Mouse (Mus musculus) megakaryocyte, adult 5-6 weeks (primary cell): ENCODE results near the gene Dcdc2a. TPM values are rescaled to one million over a fixed set of nuclear protein-coding genes. Genes with fewer than 3 reads are reported as not detected.

Experiments used
- ATAC-seq: 2 replicates; pipeline ENCODE4 v1.8.0; 2016; ENCODE audit warnings: mild to moderate bottlenecking, inconsistent platforms; ENCODE audit not compliant: poor library complexity, severe bottlenecking
- total RNA-seq, 2 experiments: library from RNA; stranded (forward) in 1 of 2; stranded (reverse) in 1 of 2; fragments of 153-499, 151-499 nt in 1 of 2; fragments of 221-1000, 200-1000 nt in 1 of 2; gene quantifications; 2 replicates each; pipeline versions ENCODE4 v1.2.3 to v1.2.4; 2015 to 2017

The Dcdc2a gene
- not detected in 2 replicates for total RNA-seq (2015)
- not detected in 2 replicates for total RNA-seq (2017)

DNA sequence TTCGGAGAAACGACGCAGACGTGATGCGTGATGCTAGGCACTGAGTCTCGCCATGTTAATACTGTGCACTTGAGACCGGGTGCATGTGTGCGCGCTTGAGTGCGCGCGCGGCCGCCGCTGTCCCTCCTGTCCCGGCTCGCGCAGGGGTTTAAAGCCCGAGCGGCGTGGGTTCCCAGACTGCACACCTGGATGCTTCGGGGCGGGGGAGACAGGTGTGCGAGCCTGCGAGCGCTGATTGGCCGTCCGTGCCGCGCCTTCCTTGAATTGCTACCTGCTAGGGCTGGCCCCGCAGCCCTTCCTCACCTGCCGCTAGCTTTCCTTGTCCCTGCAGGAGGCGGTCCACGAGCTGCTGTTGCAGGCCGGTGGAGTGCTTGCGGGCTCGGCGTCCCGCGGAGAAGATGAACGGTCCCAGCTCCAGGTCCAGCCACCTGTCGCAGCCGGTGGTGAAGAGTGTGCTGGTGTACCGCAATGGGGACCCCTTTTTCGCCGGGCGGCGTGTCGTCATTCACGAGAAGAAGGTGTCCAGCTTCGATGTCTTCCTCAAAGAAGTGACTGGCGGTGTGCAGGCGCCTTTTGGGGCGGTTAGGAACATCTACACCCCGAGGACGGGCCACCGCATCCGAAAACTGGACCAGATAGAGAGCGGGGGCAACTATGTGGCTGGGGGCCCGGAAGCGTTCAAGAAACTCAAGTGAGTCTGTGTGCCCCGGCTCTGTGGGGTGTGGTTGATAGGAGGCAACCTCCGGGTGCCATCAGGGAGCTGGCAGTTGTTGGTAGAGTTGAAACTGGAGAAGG lies at the start of gene Dcdc2a:
Gene Dcdc2a (plus strand): TSS at position 132 of the 795 bp plus-strand sequence.
- ATAC-seq = no peak

DNA sequence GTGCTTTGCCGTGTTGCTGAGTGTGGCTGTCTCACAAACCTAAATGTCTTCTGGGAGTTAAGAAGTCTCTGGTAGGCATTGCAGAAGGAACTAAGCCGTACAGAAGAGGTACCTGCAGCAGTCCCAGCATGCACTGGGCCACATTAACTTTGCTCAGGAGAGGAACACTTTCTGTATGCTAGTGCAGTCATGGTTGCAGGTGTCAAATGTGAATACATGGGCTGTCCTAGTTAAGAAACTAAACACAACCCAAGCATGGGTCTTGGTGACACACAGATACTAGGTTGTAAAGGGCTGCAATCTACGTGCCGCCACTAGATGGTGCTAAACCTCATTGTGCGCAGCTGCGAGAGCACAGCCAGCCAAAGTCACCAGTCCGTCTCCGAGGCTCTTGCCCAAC lies 48.7 kb upstream of the Dcdc2a start:
- ATAC-seq = 0 out of 2 replicates have a peak, but pooled peaks have one; percentile 27

DNA sequence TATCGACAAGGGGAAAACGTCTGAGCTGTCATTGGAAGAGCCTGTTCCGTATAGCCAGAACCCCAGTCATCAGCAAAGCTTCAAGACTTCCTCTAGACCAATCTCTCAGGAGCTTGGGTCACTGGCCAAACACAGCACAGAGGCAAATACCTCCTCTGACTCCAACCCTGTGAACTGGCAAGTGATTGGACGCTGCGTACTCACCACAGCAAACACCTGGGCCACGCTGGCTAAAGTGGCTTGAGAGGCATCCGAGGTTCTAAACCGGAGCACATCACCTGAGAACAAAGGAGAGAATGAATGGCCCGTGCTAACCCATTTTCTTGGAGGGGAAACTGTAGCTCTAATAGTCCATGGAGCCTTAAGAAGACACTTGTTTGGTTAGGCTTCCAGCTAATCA lies 37.5 kb upstream of the Dcdc2a start:
- no peak for ATAC-seq

DNA sequence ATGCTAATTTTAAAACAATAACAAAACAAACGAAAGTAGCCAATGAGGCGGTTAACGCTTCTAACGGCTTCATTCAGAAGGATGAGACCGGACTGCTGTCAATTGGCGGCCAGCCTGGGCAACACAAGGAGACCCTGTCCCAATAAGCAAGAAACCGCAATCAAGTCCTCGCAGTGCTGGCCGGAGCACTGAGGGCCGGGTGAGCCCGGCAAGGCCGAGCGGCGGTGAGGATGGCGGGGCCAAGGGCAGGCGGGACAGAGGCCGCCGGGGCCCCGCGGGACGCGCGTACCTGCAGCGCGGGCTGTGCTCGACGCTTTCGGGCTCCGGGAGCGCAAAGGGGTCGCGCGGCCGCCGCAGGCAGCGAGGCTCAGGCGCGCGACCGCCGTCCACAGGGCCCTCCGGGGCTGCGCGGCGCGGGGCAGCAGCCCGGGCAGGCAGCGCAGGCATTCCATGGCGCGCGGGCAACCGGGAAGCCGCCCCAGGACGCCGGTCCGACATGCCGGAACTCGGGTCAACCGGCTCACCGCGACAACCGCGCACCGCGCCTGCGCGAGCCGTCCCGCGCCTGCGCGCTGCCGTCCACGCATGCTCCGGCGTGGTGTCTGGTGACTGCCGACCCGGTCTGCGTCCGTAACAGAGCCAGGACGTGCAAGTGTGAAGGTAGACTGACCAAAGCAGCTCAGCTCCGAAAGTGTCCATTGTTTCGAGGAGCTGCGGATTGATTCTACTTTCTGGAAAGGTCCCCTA lies 35.8 kb upstream of the Dcdc2a start, which contains the start of gene Mrs2:
Gene Mrs2 (minus strand): TSS at position 587 of the 747 bp plus-strand sequence.
- peak; percentile 87 for ATAC-seq

DNA sequence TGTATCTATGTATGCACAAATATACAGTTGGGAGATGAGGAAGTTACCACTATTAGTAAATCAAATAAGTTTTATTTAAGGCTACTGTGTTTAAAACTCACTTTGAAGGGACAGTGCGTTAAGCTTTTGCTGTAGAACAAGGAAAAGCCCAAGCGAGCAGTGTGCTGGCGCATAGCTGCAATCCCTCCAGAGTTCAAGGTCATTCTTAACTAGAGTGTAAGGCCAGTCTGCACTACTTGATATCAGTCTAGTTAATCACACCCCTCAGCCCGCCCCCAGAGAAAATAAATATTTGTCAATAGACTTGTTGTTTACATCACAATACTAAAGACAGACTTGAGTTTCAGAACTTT lies 35.3 kb upstream of the Dcdc2a start:
- ATAC-seq = 0 out of 2 replicates have a peak, but pooled peaks have one; percentile 9

DNA sequence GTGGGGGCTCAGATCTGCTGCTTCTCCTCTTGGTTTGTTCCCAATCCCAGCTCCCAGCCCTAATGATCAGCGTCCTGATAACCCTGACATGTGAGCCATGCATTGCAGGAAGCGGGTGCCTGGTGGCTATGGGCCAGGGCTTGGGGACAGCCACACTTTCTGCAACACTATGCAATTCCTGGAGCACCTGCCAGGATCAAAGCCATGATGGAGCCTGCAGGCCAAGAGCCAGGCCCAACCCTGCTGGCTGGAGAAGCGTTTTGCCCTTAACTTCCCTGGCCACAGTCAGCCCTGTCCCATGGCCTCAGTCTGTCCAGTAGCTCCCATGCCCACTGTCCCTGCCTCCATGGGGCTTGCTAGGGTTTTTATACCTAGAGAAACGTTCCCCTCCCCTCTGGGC lies 33.4 kb upstream of the Dcdc2a start:
- no peak for ATAC-seq

DNA sequence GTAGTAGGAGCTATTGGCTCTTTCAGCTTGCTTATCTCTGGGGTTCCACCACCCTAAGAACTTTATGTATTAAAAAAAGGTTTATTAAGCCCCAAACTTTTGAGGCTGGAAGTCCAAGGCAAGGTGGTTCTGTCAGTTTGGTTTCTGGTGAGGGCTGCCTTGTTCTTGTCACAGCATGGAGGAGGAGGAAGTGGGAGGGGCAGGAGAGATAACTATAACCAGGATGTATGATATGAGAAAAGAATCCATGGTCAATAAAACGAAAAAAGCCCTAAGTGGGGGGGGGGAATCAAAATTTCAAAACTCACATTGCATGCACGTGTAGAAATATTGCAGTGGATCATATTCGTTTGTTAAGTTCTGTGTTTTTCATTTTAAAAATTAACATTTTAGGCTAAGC lies 32.7 kb upstream of the Dcdc2a start:
- ATAC-seq = no peak

DNA sequence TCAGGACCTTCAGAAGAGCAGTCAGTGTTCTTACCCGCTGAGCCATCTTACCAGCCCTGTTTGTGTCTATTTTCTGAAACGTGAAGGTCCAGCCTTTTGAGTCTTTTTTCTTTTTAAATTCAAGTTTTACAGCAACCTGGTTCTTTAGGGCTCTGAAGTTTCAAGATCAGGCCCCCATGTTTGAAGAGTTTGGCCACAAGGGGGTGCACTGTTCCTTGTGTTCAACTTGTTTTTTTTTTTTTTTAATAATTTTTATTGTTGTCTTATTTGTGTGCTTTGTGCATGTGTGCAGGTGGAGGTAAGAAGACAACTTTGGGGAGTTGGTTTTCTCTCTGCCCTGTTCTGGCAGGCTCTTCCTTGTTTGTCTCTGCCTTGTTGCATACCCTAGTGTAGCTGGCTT lies 31.1 kb upstream of the Dcdc2a start:
- no peak for ATAC-seq

DNA sequence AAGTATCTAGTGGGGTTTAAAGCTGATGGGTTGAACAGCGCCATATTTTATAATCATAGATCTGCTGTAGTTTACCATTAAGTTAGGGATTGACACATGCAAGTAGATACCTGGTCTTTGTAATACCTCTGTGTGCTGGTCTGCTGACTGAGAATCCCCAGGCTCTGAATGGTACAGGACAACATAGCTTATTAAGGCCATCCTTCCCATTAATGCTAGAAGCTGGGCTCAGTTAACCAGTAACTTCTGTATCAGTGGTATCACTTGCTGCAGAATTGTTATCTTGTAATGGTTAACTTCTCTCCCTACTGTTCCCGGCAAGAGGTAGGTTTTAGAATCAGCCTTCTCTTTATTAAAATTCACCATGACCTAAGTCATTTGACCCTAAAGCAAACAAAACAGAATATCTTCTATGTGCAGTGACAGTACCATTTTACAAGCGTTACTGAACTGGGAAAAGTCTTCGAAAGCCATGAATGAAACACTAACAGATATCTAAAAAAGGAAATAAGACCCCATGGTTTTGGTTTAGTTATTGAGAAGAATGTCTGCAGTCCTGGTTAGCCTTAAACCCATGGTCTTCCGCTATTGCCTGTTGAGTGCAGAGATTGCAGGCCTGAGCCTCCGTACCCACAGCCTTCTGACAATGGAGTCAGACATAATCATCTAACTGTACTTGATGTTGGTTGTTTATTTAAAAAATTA lies 29.2 kb upstream of the Dcdc2a start:
- ATAC-seq = no peak

DNA sequence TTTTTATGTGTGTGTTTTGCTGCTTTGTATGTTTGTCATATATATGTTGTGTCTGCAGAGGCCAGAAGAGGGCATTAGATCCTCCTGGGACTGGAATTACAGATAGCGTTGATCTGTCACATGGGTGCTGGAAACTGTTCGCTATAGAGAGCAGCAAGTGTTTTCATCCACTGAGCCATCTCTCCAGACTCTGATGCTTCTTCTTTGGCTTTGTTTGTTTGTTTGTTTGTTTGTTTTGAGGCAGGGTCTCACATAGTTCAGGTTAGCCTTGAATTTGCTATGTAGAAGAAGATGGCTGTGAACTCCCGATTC lies 28.7 kb upstream of the Dcdc2a start:
- ATAC-seq = no peak

DNA sequence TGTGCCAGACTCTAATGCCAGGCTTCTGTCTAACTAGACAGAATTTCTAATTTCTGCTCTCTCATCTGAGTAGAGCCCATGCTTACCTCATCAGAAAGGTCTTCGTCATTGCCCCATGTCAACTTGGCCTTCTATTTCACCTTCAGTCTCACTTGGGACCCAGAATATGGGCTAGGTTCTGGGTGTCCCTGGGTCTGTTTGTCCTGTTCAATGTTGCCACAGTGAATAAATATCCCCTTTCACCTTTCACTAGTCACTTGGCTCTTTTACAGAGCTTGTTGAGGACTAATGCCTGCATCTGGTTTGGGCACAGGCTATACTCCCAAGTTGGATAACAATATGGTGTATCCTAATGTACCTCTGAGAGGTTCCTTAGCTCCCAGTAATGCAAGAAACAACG lies 16.3 kb upstream of the Dcdc2a start:
- no peak for ATAC-seq

DNA sequence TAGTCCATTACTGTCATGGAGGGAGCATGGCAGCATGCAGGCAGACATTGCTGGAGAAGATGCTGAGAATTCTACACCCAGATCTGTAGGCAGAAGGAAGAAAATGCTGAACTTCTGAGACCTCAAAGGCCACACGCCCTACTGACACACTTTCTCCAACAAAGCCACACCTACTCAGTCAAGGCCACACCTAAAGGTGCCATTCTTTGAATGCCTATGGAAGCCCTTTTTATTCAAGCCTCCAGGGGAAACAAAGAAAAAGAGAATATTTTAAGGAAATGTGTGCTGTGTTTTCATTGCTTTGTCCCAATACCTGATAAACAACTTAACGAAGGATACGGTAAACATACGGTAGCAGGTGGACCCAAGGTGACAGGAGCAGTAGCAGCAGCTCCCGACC lies 3.1 kb upstream of the Dcdc2a start:
- ATAC-seq = no peak

DNA sequence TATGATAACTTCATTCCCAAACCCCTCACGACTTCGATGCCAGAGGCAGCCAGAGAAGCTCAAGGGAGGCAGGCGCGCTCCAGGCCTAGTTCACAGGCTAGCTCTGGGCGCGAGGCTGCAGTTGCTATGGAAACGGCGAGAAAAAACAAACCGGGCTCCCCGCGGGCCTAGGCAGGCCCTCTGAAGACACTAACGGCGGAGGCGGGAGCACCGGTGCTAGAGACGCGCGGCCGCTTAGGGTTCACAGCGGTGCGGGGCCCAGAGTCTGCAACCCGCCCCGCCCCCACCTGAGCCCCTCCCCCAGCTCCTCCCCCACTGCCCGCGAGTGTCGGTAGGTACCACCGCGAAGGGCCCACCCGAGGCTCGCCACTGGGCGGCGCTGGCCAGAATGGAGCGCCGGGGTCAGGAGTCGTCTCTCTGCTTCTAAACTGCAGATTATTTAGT lies 671 bp upstream of the Dcdc2a start:
- ATAC-seq = no peak

DNA sequence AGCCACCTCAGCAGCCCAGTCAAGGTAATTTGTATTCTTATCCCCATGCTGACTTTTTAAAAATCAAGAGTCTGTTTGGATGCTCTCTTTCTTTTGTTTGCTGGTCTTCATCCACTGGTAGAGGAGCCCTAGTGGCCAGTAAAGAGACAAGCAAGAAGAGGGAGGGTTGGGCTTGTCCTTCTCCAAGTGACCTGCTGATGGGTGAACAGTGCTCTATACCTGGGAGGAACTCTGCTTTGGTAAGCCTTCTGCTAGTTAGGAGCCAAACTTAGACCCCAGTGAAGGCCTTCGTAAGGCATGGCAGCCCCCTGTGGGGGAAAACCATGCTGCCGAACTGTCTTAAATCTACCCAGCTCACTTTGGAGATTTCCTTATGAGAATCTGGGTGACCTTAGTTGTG lies 10.9 kb downstream of the Dcdc2a start:
- no peak for ATAC-seq

DNA sequence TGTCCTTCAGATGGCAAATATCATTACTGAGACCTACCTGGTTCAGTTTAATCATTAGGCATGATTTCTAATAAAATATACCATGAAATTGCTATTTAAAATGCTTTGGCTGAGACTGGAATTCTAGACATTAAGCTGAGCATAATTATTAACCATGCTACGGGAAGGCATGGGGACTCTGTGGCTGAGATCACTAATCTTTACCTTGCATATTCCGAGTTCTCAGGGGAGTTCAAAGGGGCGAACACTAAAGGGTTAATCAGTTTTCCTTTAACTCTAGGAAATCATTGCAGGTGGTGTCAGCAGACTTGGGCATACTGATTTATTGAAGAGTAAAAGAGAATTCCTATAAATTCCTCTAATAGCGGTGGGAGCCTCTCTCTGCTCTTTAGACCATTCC lies 11.4 kb downstream of the Dcdc2a start:
- ATAC-seq = no peak

DNA sequence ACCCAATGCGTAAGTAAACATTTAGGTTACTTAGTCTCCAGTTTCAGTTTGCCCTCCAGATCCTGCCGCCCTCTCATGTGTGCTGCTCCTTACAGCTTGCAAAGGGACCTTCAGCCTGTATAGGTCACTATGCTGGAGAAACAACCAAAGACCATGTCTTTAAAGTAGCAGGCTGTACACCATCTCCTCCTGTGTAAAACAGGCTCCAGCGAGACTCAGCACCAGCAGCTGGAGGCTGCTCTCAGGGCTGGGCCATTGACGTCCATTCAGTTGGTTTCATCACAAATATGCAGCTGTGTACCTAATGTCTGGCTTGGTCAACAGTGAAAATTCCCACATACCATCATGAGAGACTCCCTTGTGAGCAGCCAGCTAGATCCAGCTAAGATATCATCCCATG lies 14.0 kb downstream of the Dcdc2a start:
- no peak for ATAC-seq

DNA sequence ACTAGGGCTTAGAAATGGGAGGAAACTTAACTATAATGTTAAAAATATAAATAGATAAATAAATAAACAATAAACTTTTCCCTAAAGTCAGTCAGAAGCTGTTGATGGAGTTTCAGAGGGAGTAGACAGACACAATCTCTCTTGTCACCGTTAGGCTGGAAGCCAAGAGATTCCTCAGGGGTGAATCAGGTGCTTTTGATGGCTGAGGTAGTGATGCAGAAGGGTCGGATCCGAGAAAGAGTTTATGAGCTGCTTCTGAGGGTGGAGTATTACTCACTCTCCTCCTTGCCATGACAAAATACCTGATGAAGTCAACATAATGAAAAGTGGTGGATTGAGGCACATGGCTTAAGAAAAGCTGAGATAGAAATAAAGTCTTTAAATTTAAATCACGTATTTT lies 15.0 kb downstream of the Dcdc2a start:
- ATAC-seq = no peak

DNA sequence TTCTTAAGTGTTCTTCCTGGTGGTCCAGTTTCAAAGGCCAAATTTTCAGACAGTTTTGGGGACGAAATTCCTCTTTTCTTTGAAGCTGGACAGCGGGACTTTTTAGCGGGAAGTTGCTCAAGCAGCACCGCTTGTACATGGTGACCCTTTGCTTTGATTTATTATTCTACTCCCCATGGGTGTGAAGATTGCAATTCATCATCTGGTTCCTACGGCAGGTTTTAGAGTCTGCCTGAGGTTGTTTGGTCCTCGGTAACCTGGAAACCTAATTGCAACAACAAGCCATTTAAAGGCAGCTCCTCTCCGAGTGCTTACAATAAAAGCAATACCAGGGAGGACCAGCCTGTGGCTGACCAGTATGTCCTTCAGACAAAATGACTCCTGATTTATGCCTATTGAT lies 21.5 kb downstream of the Dcdc2a start:
- no peak for ATAC-seq

DNA sequence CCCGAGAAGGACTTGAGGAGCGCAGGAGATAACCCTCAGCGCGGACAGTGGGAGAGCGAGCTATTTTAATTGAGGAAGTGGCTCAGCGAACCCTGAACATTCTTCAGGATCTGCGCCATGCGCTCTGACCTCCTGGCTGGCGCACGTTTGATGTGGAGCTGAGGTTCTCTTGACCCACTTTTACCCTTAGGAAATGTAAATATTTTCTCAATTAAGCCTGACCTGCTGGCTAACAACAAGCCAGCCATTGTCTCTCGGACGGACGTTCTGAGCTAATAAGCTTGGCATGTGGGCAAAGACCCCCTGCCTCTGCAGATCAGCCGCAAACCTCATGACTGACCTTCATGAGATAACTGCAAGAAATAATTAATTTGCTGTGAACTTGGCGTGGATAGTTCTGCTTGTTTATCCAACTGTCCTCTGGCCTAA lies 27.4 kb downstream of the Dcdc2a start:
- no peak for ATAC-seq

DNA sequence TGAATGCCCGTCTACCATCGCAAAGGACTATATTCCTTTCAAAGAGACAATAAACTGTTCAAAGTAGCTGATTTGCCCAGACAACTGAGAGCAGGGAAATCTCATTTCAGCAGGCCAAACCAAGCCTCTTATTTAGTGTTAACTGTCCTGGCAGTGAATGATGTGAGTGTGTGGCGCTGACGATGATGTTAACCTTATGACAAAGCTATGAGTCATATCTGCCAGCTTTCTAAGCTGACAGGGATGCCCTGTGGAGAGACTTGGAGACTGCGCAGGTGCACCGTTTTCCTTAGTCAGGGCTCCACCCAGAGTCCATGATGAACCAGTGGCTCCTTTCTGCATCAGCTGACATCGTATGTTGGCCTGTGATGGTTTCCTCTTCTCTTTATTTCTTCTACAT lies 29.3 kb downstream of the Dcdc2a start:
- ATAC-seq = no peak

DNA sequence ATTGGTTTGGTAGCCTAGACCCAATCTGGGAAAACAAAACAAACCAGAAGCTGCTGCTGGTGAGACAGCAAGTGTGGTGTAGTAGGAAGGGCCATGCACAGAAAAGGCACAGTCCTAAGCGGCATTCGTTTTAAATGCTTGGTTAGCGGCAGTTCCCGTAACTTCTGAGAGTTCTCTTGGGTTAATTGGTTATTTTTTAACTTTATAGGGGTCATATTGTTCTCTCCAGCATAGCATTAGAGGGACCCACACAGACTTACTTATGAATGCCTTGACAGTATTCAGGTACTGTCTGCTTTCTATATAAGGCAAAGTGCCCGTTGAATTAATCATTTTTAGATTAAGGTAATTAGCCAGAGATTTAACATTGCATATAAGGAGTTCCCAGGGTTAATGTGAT lies 35.5 kb downstream of the Dcdc2a start:
- no peak for ATAC-seq

DNA sequence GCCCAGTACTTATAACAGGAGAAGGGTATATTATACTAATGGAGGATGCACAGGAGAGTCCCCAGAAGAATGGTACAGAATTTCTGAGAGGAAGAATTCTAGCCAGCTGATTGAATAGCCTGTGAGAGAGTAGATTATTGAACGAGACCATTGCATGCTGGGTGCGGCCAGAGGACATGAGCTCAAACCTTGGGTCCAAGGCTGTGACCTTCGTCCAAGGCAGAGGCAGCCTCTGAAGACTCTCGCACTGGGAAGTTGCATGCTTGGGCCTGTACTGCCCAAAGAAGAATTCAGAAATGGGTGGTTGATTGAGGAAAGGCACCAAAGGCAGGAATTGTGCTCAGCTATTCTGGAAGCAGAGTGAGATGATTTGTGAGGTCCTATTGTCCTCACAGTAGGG lies 38.0 kb downstream of the Dcdc2a start:
- no peak for ATAC-seq
